Mouse (Mus musculus): Measurements from ENCODE around the gene Apob. TPM values are rescaled to one million over a fixed set of nuclear protein-coding genes. Genes with fewer than 3 reads are reported as not detected.

The Apob gene
- polyA plus RNA-seq (2014; fragmentation: Nextera tagmentation; extraction: Ambion mirVana): 0.58 and 0.59 TPM in 2 replicates

DNA sequence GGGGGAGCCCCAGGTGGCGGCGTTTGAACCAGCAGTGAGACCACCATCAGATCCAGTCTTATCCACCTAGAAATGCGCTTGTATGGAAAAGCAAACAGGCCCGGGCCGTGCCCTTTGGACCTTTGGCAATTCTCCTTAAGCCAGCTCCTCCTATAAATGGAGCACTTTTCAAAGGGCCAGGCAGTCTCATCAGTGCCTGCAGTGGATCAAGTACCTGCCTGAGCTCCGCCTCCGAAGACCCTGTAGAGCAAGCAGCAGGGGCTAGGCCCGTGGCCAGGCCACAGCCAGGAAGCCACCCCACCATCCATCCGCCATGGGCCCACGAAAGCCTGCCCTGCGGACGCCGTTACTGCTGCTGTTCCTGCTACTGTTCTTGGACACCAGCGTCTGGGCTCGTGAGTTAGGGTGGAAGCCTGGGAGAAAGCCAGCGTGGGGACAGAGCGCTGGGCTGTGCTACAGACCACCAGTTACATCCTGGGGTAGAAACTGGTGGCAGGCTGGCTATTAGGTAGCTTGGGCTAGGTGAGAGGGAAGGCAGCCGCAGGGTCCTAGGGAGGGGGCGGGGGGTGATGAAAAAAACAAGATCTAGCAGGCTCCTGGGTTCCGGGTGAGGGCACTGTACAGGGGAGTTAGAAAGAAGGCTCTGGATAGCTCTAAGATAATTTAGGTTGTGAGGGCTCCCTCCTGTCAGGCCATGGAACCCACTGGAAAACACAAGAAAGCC lies at the start of gene Apob:
Apob (plus strand) TSS at position 183 of the 724 bp plus-strand sequence.
- Histone ChIP-seq H3K4me1 (ENCODE audit: control insufficient read depth, insufficient read depth, low read length) (no peaks in the 10 kb centered on the region), H3K36me3 (replicated peaks; ENCODE audit: control insufficient read depth, insufficient read depth, low read depth, low read length) (no peaks in the 10 kb centered on the region), H3K27ac (replicated peaks; ENCODE audit: low read depth, low read length) (no peak within 1 kb of the TSS), H3K4me2 (ENCODE audit: low read depth, low read length) (no peak within 1 kb of the TSS), H3K4me3 (ENCODE audit: low read depth, low read length) (no peak within 1 kb of the TSS), H3K27me3 (ENCODE audit: control insufficient read depth, insufficient read depth, low read length) (no peaks in the 10 kb centered on the region), H3K9ac (replicated peaks; ENCODE audit: low read length) (no peak within 1 kb of the TSS), H3K9me3 (replicated peaks; ENCODE audit: control insufficient read depth, low read length) (no peaks in the 10 kb centered on the region)
- no peak; the same call in 1 of the 2 replicates for ATAC-seq (replicated peaks; ENCODE audit: insufficient number of reproducible peaks, low FRiP score, low TSS enrichment, low read depth)
- no peak for DNase-seq (ENCODE audit: low spot score)
- WGBS: 76% methylated on average over 20 of the region's 20 CpGs

DNA sequence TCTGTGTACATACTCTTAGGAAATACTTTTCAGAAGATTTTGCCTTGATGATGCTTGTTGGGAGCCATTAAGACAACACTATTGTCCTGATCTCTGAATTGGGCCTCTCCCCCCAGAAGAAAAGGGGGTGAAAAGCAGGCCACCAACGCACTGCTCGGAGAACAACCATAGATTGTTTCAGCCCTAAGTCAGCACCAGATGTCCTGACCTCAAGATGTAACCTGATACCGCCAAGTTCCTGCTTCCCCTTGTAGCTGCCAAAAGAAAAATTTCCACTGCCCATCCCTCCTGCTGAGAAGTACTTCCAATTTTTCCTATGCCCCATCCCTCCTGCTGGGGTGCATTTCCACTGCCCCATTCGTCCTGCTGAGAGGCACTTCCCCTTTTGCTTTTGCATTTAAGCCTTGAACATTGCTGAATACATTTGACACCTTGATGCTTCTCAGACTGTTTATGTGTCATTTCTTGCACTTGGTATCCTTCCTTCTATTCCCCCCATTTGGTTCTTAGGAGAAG lies 45.0 kb upstream of the Apob start:
- Histone ChIP-seq H3K36me3 (replicated peaks; ENCODE audit: control insufficient read depth, insufficient read depth, low read depth, low read length) (no peaks in the 10 kb centered on the region), H3K9me3 (replicated peaks; ENCODE audit: control insufficient read depth, low read length) (no peaks in the 10 kb centered on the region), H3K4me3 (ENCODE audit: low read depth, low read length) (no peak overlapping the region), H3K4me1 (ENCODE audit: control insufficient read depth, insufficient read depth, low read length) (no peaks in the 10 kb centered on the region), H3K9ac (replicated peaks; ENCODE audit: low read length) (no peak overlapping the region), H3K4me2 (ENCODE audit: low read depth, low read length) (no peak overlapping the region), H3K27ac (replicated peaks; ENCODE audit: low read depth, low read length) (no peak overlapping the region), H3K27me3 (ENCODE audit: control insufficient read depth, insufficient read depth, low read length) (no peaks in the 10 kb centered on the region)
- DNase-seq (ENCODE audit: low spot score) (no peak), ATAC-seq (replicated peaks; ENCODE audit: insufficient number of reproducible peaks, low FRiP score, low TSS enrichment, low read depth) (no peak)
- 41% methylated on average over 4 of the region's 4 CpGs for WGBS

- Histone ChIP-seq H3K4me3 (ENCODE audit: low read depth, low read length) (no peak overlapping the region), H3K9me3 (replicated peaks; ENCODE audit: control insufficient read depth, low read length) (no peaks in the 10 kb centered on the region), H3K9ac (replicated peaks; ENCODE audit: low read length) (no peak overlapping the region), H3K4me2 (ENCODE audit: low read depth, low read length) (no peak overlapping the region), H3K27me3 (ENCODE audit: control insufficient read depth, insufficient read depth, low read length) (no peaks in the 10 kb centered on the region), H3K4me1 (ENCODE audit: control insufficient read depth, insufficient read depth, low read length) (no peaks in the 10 kb centered on the region), H3K27ac (replicated peaks; ENCODE audit: low read depth, low read length) (no peak overlapping the region), H3K36me3 (replicated peaks; ENCODE audit: control insufficient read depth, insufficient read depth, low read depth, low read length) (no peaks in the 10 kb centered on the region)
- 79% methylated on average over 9 of the region's 9 CpGs for WGBS
- no peak for DNase-seq (ENCODE audit: low spot score)
- ATAC-seq (replicated peaks; ENCODE audit: insufficient number of reproducible peaks, low FRiP score, low TSS enrichment, low read depth): no peak
These were observed 27.2 kb upstream of the Apob start for GRCm38 (mm10) chr12:7950098-7950745.

DNA sequence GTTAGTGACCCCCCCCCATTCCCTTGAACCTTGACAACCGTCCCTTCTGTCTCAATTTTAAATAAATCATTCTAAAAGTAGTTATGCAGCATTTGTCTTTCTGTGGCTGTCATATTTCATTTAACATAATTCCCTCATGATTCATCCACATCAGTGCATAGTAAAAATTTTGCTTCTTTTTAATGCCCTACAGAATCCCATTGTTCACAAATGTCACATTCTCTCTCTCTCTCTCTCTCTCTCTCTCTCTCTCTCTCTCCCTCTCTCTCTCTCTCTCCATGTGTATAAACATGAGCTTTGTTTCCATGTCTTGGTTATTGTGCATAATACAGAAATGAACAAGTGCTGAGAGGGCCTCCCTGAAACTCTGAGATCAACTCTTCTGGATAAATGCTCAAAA lies 18.6 kb upstream of the Apob start:
- no peak overlapping the region for H3K4me3 ChIP-seq (ENCODE audit: low read depth, low read length)
- H3K4me1 ChIP-seq (ENCODE audit: control insufficient read depth, insufficient read depth, low read length): no peaks in the 10 kb centered on the region
- no peaks in the 10 kb centered on the region for H3K9me3 ChIP-seq (replicated peaks; ENCODE audit: control insufficient read depth, low read length)
- 68% methylated on average over 1 of the region's 1 CpGs for WGBS
- no peak overlapping the region for H3K27ac ChIP-seq (replicated peaks; ENCODE audit: low read depth, low read length)
- ATAC-seq (replicated peaks; ENCODE audit: insufficient number of reproducible peaks, low FRiP score, low TSS enrichment, low read depth): no peak
- no peak overlapping the region for H3K4me2 ChIP-seq (ENCODE audit: low read depth, low read length)
- DNase-seq (ENCODE audit: low spot score): no peak
- no peaks in the 10 kb centered on the region for H3K36me3 ChIP-seq (replicated peaks; ENCODE audit: control insufficient read depth, insufficient read depth, low read depth, low read length)
- no peaks in the 10 kb centered on the region for H3K27me3 ChIP-seq (ENCODE audit: control insufficient read depth, insufficient read depth, low read length)
- H3K9ac ChIP-seq (replicated peaks; ENCODE audit: low read length): no peak overlapping the region

DNA sequence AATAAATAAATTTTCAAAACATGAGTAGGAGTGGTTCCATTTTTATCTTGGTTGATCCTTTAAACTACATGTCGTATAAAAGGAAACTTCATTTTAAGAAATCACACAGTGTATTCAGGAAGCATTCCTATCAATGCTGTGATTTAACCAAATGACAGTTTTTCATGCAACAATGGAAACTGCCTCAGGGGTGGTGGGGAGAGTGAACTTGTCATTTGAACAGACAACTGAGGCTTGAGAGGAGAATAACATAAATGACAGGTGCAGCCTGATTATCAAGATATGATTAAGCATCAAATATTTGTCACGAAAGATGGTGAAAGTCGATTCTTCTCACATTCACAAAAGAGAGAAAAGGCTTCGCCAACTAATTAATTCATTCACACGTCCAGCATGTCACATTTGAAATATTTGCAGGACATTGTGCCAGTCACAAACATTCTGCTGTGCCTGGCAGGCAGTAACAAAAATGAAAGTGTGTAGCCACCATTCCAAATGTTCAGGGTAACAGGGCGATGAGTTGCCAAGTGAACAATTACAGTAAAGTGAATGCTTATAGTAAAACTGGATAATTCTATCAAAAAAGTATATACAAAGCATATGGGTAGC lies 18.0 kb upstream of the Apob start:
- no peak for ATAC-seq (replicated peaks; ENCODE audit: insufficient number of reproducible peaks, low FRiP score, low TSS enrichment, low read depth)
- H3K27ac ChIP-seq (replicated peaks; ENCODE audit: low read depth, low read length): no peak overlapping the region
- no peak overlapping the region for H3K9ac ChIP-seq (replicated peaks; ENCODE audit: low read length)
- H3K9me3 ChIP-seq (replicated peaks; ENCODE audit: control insufficient read depth, low read length): no peaks in the 10 kb centered on the region
- H3K4me2 ChIP-seq (ENCODE audit: low read depth, low read length): no peak overlapping the region
- WGBS: 86% methylated on average over 6 of the region's 6 CpGs
- no peaks in the 10 kb centered on the region for H3K4me1 ChIP-seq (ENCODE audit: control insufficient read depth, insufficient read depth, low read length)
- DNase-seq (ENCODE audit: low spot score): no peak
- no peaks in the 10 kb centered on the region for H3K36me3 ChIP-seq (replicated peaks; ENCODE audit: control insufficient read depth, insufficient read depth, low read depth, low read length)
- H3K27me3 ChIP-seq (ENCODE audit: control insufficient read depth, insufficient read depth, low read length): no peaks in the 10 kb centered on the region
- H3K4me3 ChIP-seq (ENCODE audit: low read depth, low read length): no peak overlapping the region

DNA sequence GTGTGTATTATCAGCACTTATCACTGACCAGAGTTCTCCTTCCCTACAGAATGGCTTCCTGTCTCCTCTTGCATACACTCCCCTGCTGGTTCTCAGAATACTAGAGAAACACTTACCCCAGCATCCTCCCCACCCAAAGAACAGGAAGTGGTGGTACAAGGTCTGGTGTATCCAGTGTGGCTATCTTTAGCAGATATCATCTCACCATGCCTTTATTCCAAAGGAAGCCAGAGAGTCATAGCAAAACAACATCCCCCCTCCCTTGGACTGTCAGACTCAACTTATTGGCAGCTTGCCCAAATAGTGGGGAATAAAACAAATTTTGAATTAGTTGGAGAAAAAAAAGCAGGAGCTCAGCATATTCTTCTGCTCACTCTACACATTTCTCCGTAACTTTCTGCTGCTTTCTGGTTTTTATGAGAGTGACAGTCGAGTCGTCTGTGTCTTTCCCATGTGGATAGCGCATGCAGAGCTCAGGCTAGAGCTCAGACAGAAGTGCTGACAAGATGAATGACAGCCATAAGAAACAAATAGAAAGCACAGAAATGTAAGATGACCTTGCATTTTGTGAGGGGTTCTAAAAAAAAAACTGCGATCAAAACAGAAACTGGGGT lies 15.0 kb upstream of the Apob start:
- Histone ChIP-seq H3K27ac (replicated peaks; ENCODE audit: low read depth, low read length) (no peak overlapping the region), H3K36me3 (replicated peaks; ENCODE audit: control insufficient read depth, insufficient read depth, low read depth, low read length) (no peaks in the 10 kb centered on the region), H3K4me1 (ENCODE audit: control insufficient read depth, insufficient read depth, low read length) (no peaks in the 10 kb centered on the region), H3K4me3 (ENCODE audit: low read depth, low read length) (no peak overlapping the region), H3K9me3 (replicated peaks; ENCODE audit: control insufficient read depth, low read length) (no peaks in the 10 kb centered on the region), H3K9ac (replicated peaks; ENCODE audit: low read length) (no peak overlapping the region), H3K4me2 (ENCODE audit: low read depth, low read length) (no peak overlapping the region), H3K27me3 (ENCODE audit: control insufficient read depth, insufficient read depth, low read length) (no peaks in the 10 kb centered on the region)
- no peak for ATAC-seq (replicated peaks; ENCODE audit: insufficient number of reproducible peaks, low FRiP score, low TSS enrichment, low read depth)
- DNase-seq (ENCODE audit: low spot score): peak; percentile 6
- WGBS: 76% methylated on average over 5 of the region's 5 CpGs

- Histone ChIP-seq H3K36me3 (replicated peaks; ENCODE audit: control insufficient read depth, insufficient read depth, low read depth, low read length) (no peaks in the 10 kb centered on the region), H3K4me1 (ENCODE audit: control insufficient read depth, insufficient read depth, low read length) (no peaks in the 10 kb centered on the region), H3K9me3 (replicated peaks; ENCODE audit: control insufficient read depth, low read length) (no peaks in the 10 kb centered on the region), H3K9ac (replicated peaks; ENCODE audit: low read length) (no peak overlapping the region), H3K27ac (replicated peaks; ENCODE audit: low read depth, low read length) (no peak overlapping the region), H3K4me2 (ENCODE audit: low read depth, low read length) (no peak overlapping the region), H3K4me3 (ENCODE audit: low read depth, low read length) (no peak overlapping the region), H3K27me3 (ENCODE audit: control insufficient read depth, insufficient read depth, low read length) (no peaks in the 10 kb centered on the region)
- WGBS: 93% methylated on average over 2 of the region's 2 CpGs
- ATAC-seq (replicated peaks; ENCODE audit: insufficient number of reproducible peaks, low FRiP score, low TSS enrichment, low read depth): no peak
- no peak for DNase-seq (ENCODE audit: low spot score)
These were observed 10.2 kb upstream of the Apob start for GRCm38 (mm10) chr12:7967221-7967620.

Data from embryonic facial prominence, embryonic 11.5 days (tissue).